Mouse (Mus musculus) CH12.LX (cell line): Measurements from ENCODE around the gene Hist1h2bl. TPM values are rescaled to one million over a fixed set of nuclear protein-coding genes. Genes with fewer than 3 reads are reported as not detected.
"Not testable (repeated sequence)": the region's sequence is repeated elsewhere in the genome, so short reads cannot be mapped to it uniquely, and the experiment has no call there.

Experiments
- DNase-seq: peaks from one replicate; pipeline ENCODE4 v3.0.0-alpha.2; 2013; ENCODE audit errors: extremely low read depth
- H3K27ac ChIP-seq: 2 replicates; pipeline ENCODE4 v1.5.1; 2012; ENCODE audit warnings: low read depth, mild to moderate bottlenecking, control low read depth, moderate library complexity; ENCODE audit not compliant: insufficient read depth
- H3K27me3 ChIP-seq: replicated peaks from 2 replicates; pipeline ENCODE3; 2012; ENCODE audit warnings: inconsistent platforms
- H3K36me3 ChIP-seq, 2 experiments: replicated peaks in 1 of 2; 2 replicates each; pipeline versions ENCODE3 to v1.6.1; 2012; ENCODE audit warnings: inconsistent platforms in 1 of 2, low read length in 1 of 2, mild to moderate bottlenecking in 1 of 2, mixed read lengths in 1 of 2, moderate library complexity in 1 of 2; ENCODE audit not compliant: control insufficient read depth in 1 of 2, insufficient read depth in 1 of 2
- H3K4me1 ChIP-seq, 2 experiments: 2 replicates each; pipeline ENCODE4 v1.6.1; 2012; ENCODE audit warnings: inconsistent platforms in 1 of 2, moderate library complexity in 1 of 2; ENCODE audit not compliant: insufficient read depth in 2 of 2, control insufficient read depth in 1 of 2
- H3K4me2 ChIP-seq: 2 replicates; pipeline ENCODE4 v1.6.1; 2012; ENCODE audit warnings: low read depth, mild to moderate bottlenecking, control low read depth; ENCODE audit not compliant: poor library complexity, insufficient read depth, severe bottlenecking
- H3K4me3 ChIP-seq, 3 experiments: fragments of 150-350 bp in 1 of 3; sonication (generic) in 1 of 3; replicated peaks in 1 of 3; 2 replicates each; pipeline versions ENCODE3 to v1.5.1; 2011 to 2012; ENCODE audit warnings: low read depth in 2 of 3, low read length in 2 of 3, mild to moderate bottlenecking in 2 of 3, moderate library complexity in 2 of 3, control low read depth in 1 of 3, improper control_type of control experiment in 1 of 3, inconsistent platforms in 1 of 3, mixed read lengths in 1 of 3; ENCODE audit not compliant: poor library complexity in 1 of 3
- H3K79me2 ChIP-seq: replicated peaks from 2 replicates; pipeline ENCODE4 v1.6.1; 2012; ENCODE audit warnings: mild to moderate bottlenecking, moderate library complexity; ENCODE audit not compliant: control insufficient read depth, poor library complexity, insufficient read depth, severe bottlenecking; ENCODE audit errors: extremely low read depth
- H3K9ac ChIP-seq: 2 replicates; pipeline ENCODE4 v1.6.1; 2012; ENCODE audit warnings: low read depth, mild to moderate bottlenecking, control low read depth, moderate library complexity; ENCODE audit not compliant: insufficient read depth
- H3K9me3 ChIP-seq: replicated peaks from 2 replicates; pipeline ENCODE3; 2012; ENCODE audit warnings: low read length, inconsistent platforms, mixed read lengths
- BHLHE40 ChIP-seq: IDR thresholded peaks from 2 replicates; pipeline ENCODE4 v1.6.1; 2011; ENCODE audit warnings: mild to moderate bottlenecking, low read depth, low read length, improper control_type of control experiment
- CHD1 ChIP-seq: IDR thresholded peaks from 2 replicates; pipeline ENCODE4 v1.6.1; 2012; ENCODE audit warnings: low read depth, low read length, improper control_type of control experiment, inconsistent platforms
- CHD2 ChIP-seq: IDR thresholded peaks from 2 replicates; pipeline ENCODE4 v1.6.1; 2011; ENCODE audit warnings: low read length, improper control_type of control experiment
- E2F4 ChIP-seq: IDR thresholded peaks from 2 replicates; pipeline ENCODE4 v1.6.1; 2011; ENCODE audit warnings: low read depth, low read length, improper control_type of control experiment; ENCODE audit not compliant: insufficient replicate concordance
- ELF1 ChIP-seq: IDR thresholded peaks from 2 replicates; pipeline ENCODE4 v1.6.1; 2014; ENCODE audit warnings: low read depth, mild to moderate bottlenecking, inconsistent platforms, low read length, improper control_type of control experiment
- EP300 ChIP-seq: IDR thresholded peaks from 2 replicates; pipeline ENCODE4 v1.6.1; 2011; ENCODE audit warnings: low read length, improper control_type of control experiment
- ETS1 ChIP-seq: conservative IDR thresholded peaks from 2 replicates; pipeline ENCODE4 v1.6.1; 2012; ENCODE audit warnings: low read depth, mild to moderate bottlenecking, inconsistent platforms, low read length, improper control_type of control experiment, moderate library complexity
- HCFC1 ChIP-seq: IDR thresholded peaks from 2 replicates; pipeline ENCODE4 v1.6.1; 2012; ENCODE audit warnings: low read depth, mild to moderate bottlenecking, inconsistent platforms, low read length, improper control_type of control experiment
- IRF4 ChIP-seq: IDR thresholded peaks from 2 replicates; pipeline ENCODE4 v1.6.1; 2014; ENCODE audit warnings: low read depth, mild to moderate bottlenecking, inconsistent platforms, low read length, improper control_type of control experiment
- MAFK ChIP-seq: IDR thresholded peaks from 2 replicates; pipeline ENCODE4 v1.6.1; 2011; ENCODE audit warnings: low read length, improper control_type of control experiment; ENCODE audit not compliant: insufficient replicate concordance
- MAX ChIP-seq: IDR thresholded peaks from 2 replicates; pipeline ENCODE4 v1.6.1; 2011; ENCODE audit warnings: low read length, improper control_type of control experiment
- MAZ ChIP-seq: IDR thresholded peaks from 2 replicates; pipeline ENCODE4 v1.6.1; 2012; ENCODE audit warnings: low read depth, mild to moderate bottlenecking, inconsistent platforms, low read length, improper control_type of control experiment, moderate library complexity
- NELFE ChIP-seq: IDR thresholded peaks from 2 replicates; pipeline ENCODE4 v1.6.1; 2011; ENCODE audit warnings: low read depth, low read length, improper control_type of control experiment
- POLR2A ChIP-seq: IDR thresholded peaks from 2 replicates; pipeline ENCODE4 v1.6.1; 2011; ENCODE audit warnings: low read depth, mild to moderate bottlenecking, improper control_type of control experiment, low read length
- POLR2AphosphoS2 ChIP-seq: IDR thresholded peaks from 2 replicates; pipeline ENCODE4 v1.6.1; 2011; ENCODE audit warnings: low read depth, low read length, improper control_type of control experiment
- RCOR1 ChIP-seq: conservative IDR thresholded peaks from 2 replicates; pipeline ENCODE4 v1.6.1; 2012; ENCODE audit warnings: low read depth, mild to moderate bottlenecking, inconsistent platforms, low read length, improper control_type of control experiment
- SIN3A ChIP-seq: IDR thresholded peaks from 2 replicates; pipeline ENCODE4 v1.6.1; 2012; ENCODE audit warnings: low read length, improper control_type of control experiment, inconsistent platforms
- TBP ChIP-seq: conservative IDR thresholded peaks from 2 replicates; pipeline ENCODE4 v1.6.1; 2011; ENCODE audit warnings: low read depth, low read length, improper control_type of control experiment
- TCF12 ChIP-seq: IDR thresholded peaks from 2 replicates; pipeline ENCODE4 v1.6.1; 2014; ENCODE audit warnings: low read depth, mild to moderate bottlenecking, inconsistent platforms, low read length, improper control_type of control experiment
- UBTF ChIP-seq: IDR thresholded peaks from 2 replicates; pipeline ENCODE4 v1.6.1; 2012; ENCODE audit warnings: low read depth, mild to moderate bottlenecking, inconsistent platforms, low read length, improper control_type of control experiment, moderate library complexity
- ZMIZ1 ChIP-seq: IDR thresholded peaks from 2 replicates; pipeline ENCODE4 v1.6.1; 2012; ENCODE audit warnings: low read depth, mild to moderate bottlenecking, inconsistent platforms, low read length, improper control_type of control experiment
- dilution Hi-C: fragments of 300-500 bp; cut with MboI; formaldehyde crosslinking; loops from 2 replicates; pipeline ENCODE4 v1.14.3; 2020; ENCODE audit warnings: low sequenced_read_pairs; ENCODE audit not compliant: extremely low pct_unique_long_range_greater_than_20kb, extremely low pct_ligation_motif_present
- in situ Hi-C: fragments of 300-500 bp; cut with MboI; formaldehyde crosslinking; loops from 3 replicates; pipeline ENCODE4 v1.14.3; 2019; ENCODE audit warnings: low sequenced_read_pairs, low pct_ligation_motif_present, low pct_unique_long_range_greater_than_20kb, mixed read lengths
- polyA plus RNA-seq: library from polyadenylated mRNA; unstranded; fragments of >175 nt; gene quantifications from 2 replicates; pipeline ENCODE4 v1.2.1, GENCODE M21; 2012; ENCODE audit warnings: low read depth; ENCODE audit not compliant: insufficient read length
- total RNA-seq, 2 experiments: library from RNA; depleted of rRNA; stranded (reverse); fragments of 300-350 nt in 1 of 2; fragments of >200 nt in 1 of 2; gene quantifications; 2 replicates each; pipeline ENCODE4 v1.2.3; 2012 to 2014

Hist1h2bl gene
- total and polyA plus RNA-seq, 3 experiments: 1.7 to 897 (median 18.1) TPM

GRCm38 (mm10) chr13:21717397-21718357 is 1.7 kb upstream of the Hist1h2bl start, which contains the start of gene Hist1h3h:
Gene Hist1h3h, plus strand, starts transcription at chr13:21717659.
- H3K4me2 ChIP-seq: peak within 1 kb of the TSS; percentile 77
- H3K79me2 ChIP-seq, dilution Hi-C loops, H3K9me3 ChIP-seq, H3K36me3 ChIP-seq, H3K27me3 ChIP-seq: not testable (repeated sequence)
- in situ Hi-C loops: loop anchor here (25.0 kb wide), 2 partner anchors 220 to 330 kb away; partner anchors contain the start of gene Zfp184
- H3K4me3 ChIP-seq: peak within 1 kb of the TSS; percentile 35 to 59 (median 50)
- DNase-seq: peak; percentile 94
- H3K27ac ChIP-seq: peak within 1 kb of the TSS; percentile 95
- peak within 1 kb of the TSS; percentile 82 for H3K9ac ChIP-seq
- TF ChIP-seq CHD2 (peak; percentile 71), E2F4 (0 out of 2 replicates have a peak, but pooled peaks have one; percentile 74), CHD1 (0 out of 2 replicates have a peak, but pooled peaks have one; percentile 39), POLR2A (peak; percentile 91; the same call in 1 of the 2 replicates), NELFE (peak; percentile 98), RCOR1 (0 out of 2 replicates have a peak, but pooled peaks have one; percentile 3), UBTF (peak; percentile 79), TCF12 (peak; percentile 74), ELF1 (0 out of 2 replicates have a peak, but pooled peaks have one; percentile 32), TBP (peak; percentile 98), POLR2AphosphoS2 (peak; percentile 99), HCFC1 (peak; percentile 45), ZMIZ1 (peak; percentile 99), SIN3A (peak; percentile 35; the same call in 1 of the 2 replicates)
- H3K4me1 ChIP-seq: peaks cover 2 to 34% of the 10 kb centered on the region in 2 experiments; a peak in 2 of 4 replicates

- Histone ChIP-seq H3K4me3 (peak overlapping the region; percentile 35 to 59 (median 50)), H3K4me1 (peaks cover 2 to 30% of the 10 kb centered on the region in 2 experiments; a peak in 2 of 4 replicates), H3K4me2 (peak overlapping the region; percentile 33), H3K9ac (peak overlapping the region; percentile 82), H3K27ac (peak overlapping the region; percentile 95)
- H3K79me2 ChIP-seq, H3K9me3 ChIP-seq, H3K36me3 ChIP-seq, dilution Hi-C loops, H3K27me3 ChIP-seq: not testable (repeated sequence)
- TF ChIP-seq MAFK: 0 out of 2 replicates have a peak, but pooled peaks have one; percentile 13
- TF ChIP-seq MAZ: peak; percentile 47; the same call in 1 of the 2 replicates
- TF ChIP-seq HCFC1: peak; percentile 39; the same call in 1 of the 2 replicates
- peak; percentile 85 for TF ChIP-seq NELFE
- TF ChIP-seq IRF4: peak; percentile 89
- TF ChIP-seq ZMIZ1: peak; percentile 98
- peak; percentile 64; the same call in 1 of the 2 replicates for TF ChIP-seq MAX
- peak; percentile 44; the same call in 1 of the 2 replicates for TF ChIP-seq CHD1
- peak; percentile 74 for TF ChIP-seq SIN3A
- TF ChIP-seq UBTF: peak; percentile 97; the same call in 1 of the 2 replicates
- peak; percentile 40 for TF ChIP-seq ETS1
- TF ChIP-seq RCOR1: peak; percentile 86
- TF ChIP-seq POLR2A: peak; percentile 79
- TF ChIP-seq BHLHE40: peak; percentile 49
- peak; percentile 50 for TF ChIP-seq EP300
- TF ChIP-seq ELF1: 0 out of 2 replicates have a peak, but pooled peaks have one; percentile 23
- DNase-seq: peak; percentile 79
- in situ Hi-C loops: loop anchor here (25.0 kb wide), 2 partner anchors 221 to 329 kb away; partner anchors contain the start of gene Zfp184
Measured at GRCm38 (mm10) chr13:21716540-21717391, 823 bp upstream of the Hist1h2bl start.
